Mouse (Mus musculus) heart, embryonic 15.5 days (tissue): ENCODE measurements around the gene Cbarp. TPM values are rescaled to one million over a fixed set of nuclear protein-coding genes. Genes with fewer than 3 reads are reported as not detected.

Source experiments
- ATAC-seq: fragments of 200-750 bp; cut with Nextera tagmentation; replicated peaks from 2 replicates; pipeline ENCODE4 v1.8.0; 2017; ENCODE audit warnings: low read depth, moderate TSS enrichment; ENCODE audit not compliant: insufficient number of reproducible peaks, insufficient read depth, low FRiP score
- H3K27ac ChIP-seq: fragments of 300-500 bp; sonication (generic); 2 replicates; pipeline ENCODE4 v1.5.1; 2015; ENCODE audit warnings: mild to moderate bottlenecking, inconsistent platforms
- H3K27me3 ChIP-seq: fragments of 300-500 bp; sonication (generic); 2 replicates; pipeline ENCODE4 v1.6.1; 2015; ENCODE audit warnings: inconsistent platforms
- H3K36me3 ChIP-seq: fragments of 300-500 bp; sonication (generic); 2 replicates; pipeline ENCODE4 v1.6.1; 2015; ENCODE audit warnings: mild to moderate bottlenecking, inconsistent platforms
- H3K4me1 ChIP-seq: fragments of 300-500 bp; sonication (generic); replicated peaks from 2 replicates; pipeline ENCODE4 v1.6.1; 2015; ENCODE audit warnings: inconsistent platforms
- H3K4me2 ChIP-seq: fragments of 300-500 bp; sonication (generic); 2 replicates; pipeline ENCODE4 v1.6.1; 2015; ENCODE audit warnings: inconsistent platforms, mild to moderate bottlenecking, moderate library complexity
- H3K4me3 ChIP-seq: fragments of 300-500 bp; sonication (generic); 2 replicates; pipeline ENCODE4 v1.5.1; 2015; ENCODE audit warnings: mild to moderate bottlenecking, inconsistent platforms
- H3K9ac ChIP-seq: fragments of 300-500 bp; sonication (generic); 2 replicates; pipeline ENCODE4 v1.6.1; 2015; ENCODE audit warnings: mild to moderate bottlenecking, inconsistent platforms
- H3K9me3 ChIP-seq: fragments of 300-500 bp; sonication (generic); replicated peaks from 2 replicates; pipeline ENCODE4 v1.6.1; 2016; ENCODE audit warnings: inconsistent platforms
- WGBS: fragments of 180-500 bp; shearing (Covaris S2); methylation state at CpG from one replicate; pipeline ENCODE4 v1.1.7; 2015; ENCODE audit warnings: mixed read lengths; 5-methylcytosine and 5-hydroxymethylcytosine counted together
- polyA plus RNA-seq: library from polyadenylated mRNA; unstranded; fragments of >200 nt; fragmentation: Nextera tagmentation; extraction: Ambion mirVana; gene quantifications from 2 replicates; pipeline ENCODE4 v1.2.1, GENCODE M21; 2015

Cbarp gene
- polyA plus RNA-seq, 1 experiment from 2014 or later, result 1.7 TPM

GRCm38 (mm10) chr10:80084817-80085487 is 55.7 kb downstream of the Cbarp start:
- no peak overlapping the region for H3K4me3 ChIP-seq
- H3K4me2 ChIP-seq, result peak overlapping the region; percentile 27
- peak; percentile 51 for ATAC-seq
- H3K9me3 ChIP-seq, result no peaks in the 10 kb centered on the region
- peak overlapping the region; percentile 34; the same call in 1 of the 2 replicates for H3K9ac ChIP-seq
- H3K27me3 ChIP-seq, result no peaks in the 10 kb centered on the region
- H3K4me1 ChIP-seq, result peaks cover 39% of the 10 kb centered on the region
- 29% methylated on average over 9 of the region's 9 CpGs for WGBS
- H3K27ac ChIP-seq, result peak overlapping the region; percentile 79
- H3K36me3 ChIP-seq, result peaks cover 38% of the 10 kb centered on the region

GRCm38 (mm10) chr10:80081075-80081474 is 59.6 kb downstream of the Cbarp start:
- H3K4me1 ChIP-seq, result peaks cover 25% of the 10 kb centered on the region
- H3K9me3 ChIP-seq, result no peaks in the 10 kb centered on the region
- no peak overlapping the region for H3K27ac ChIP-seq
- H3K9ac ChIP-seq, result no peak overlapping the region
- no peak overlapping the region for H3K4me3 ChIP-seq
- 74% methylated on average over 3 of the region's 3 CpGs for WGBS
- H3K36me3 ChIP-seq, result peaks cover 47% of the 10 kb centered on the region
- ATAC-seq, result no peak
- no peak overlapping the region for H3K4me2 ChIP-seq
- H3K27me3 ChIP-seq, result no peaks in the 10 kb centered on the region

Other genes with a start within 250 kb of the Cbarp start
- not detected in 2 replicates for gene Cfd, start 250.0 kb downstream of the Cbarp start, polyA plus RNA-seq
- 34.8 and 45.7 TPM in 2 replicates for gene Med16, start 231.9 kb downstream of the Cbarp start, polyA plus RNA-seq
- 15.7 TPM in 1 of 2 replicates, not detected in the other for gene Gm26602, start 230.0 kb downstream of the Cbarp start, polyA plus RNA-seq
- gene Kiss1r, start 223.9 kb downstream of the Cbarp start, polyA plus RNA-seq, result 0.34 and 0.51 TPM in 2 replicates
- gene R3hdm4, start 219.6 kb downstream of the Cbarp start, polyA plus RNA-seq, result 95.2 and 118 TPM in 2 replicates
- gene Arid3a, start 213.8 kb downstream of the Cbarp start, polyA plus RNA-seq, result 2.1 and 3.7 TPM in 2 replicates
- 56.7 and 66.6 TPM in 2 replicates for gene Wdr18, start 180.7 kb downstream of the Cbarp start, polyA plus RNA-seq
- 0.24 and 0.28 TPM in 2 replicates for gene Grin3b, start 170.1 kb downstream of the Cbarp start, polyA plus RNA-seq
- 16.2 and 19.6 TPM in 2 replicates for gene Tmem259, start 156.5 kb downstream of the Cbarp start, polyA plus RNA-seq
- gene Cnn2, start 152.3 kb downstream of the Cbarp start, polyA plus RNA-seq, result 208 and 243 TPM in 2 replicates
- 2.1 and 3.9 TPM in 2 replicates for gene Abca7, start 144.3 kb downstream of the Cbarp start, polyA plus RNA-seq
- gene Arhgap45, start 124.2 kb downstream of the Cbarp start, polyA plus RNA-seq, result 4.7 and 14.4 TPM in 2 replicates
- 115 and 136 TPM in 2 replicates for gene Polr2e, start 101.0 kb downstream of the Cbarp start, polyA plus RNA-seq
- gene Gpx4, start 93.7 kb downstream of the Cbarp start, polyA plus RNA-seq, result 628 and 658 TPM in 2 replicates
- gene Sbno2, start 35.3 kb downstream of the Cbarp start, polyA plus RNA-seq, result 8.3 and 13.9 TPM in 2 replicates
- 10.0 and 14.2 TPM in 2 replicates for gene Stk11, start 25.0 kb downstream of the Cbarp start, polyA plus RNA-seq
- gene Atp5d, start 2.2 kb downstream of the Cbarp start, polyA plus RNA-seq, result 861 and 962 TPM in 2 replicates
- gene Midn, start 7.4 kb upstream of the Cbarp start, polyA plus RNA-seq, result 11.6 and 16.8 TPM in 2 replicates
- gene Cirbp, start 25.1 kb upstream of the Cbarp start, polyA plus RNA-seq, result 86.7 and 90.2 TPM in 2 replicates
- gene 1600002K03Rik, start 32.1 kb upstream of the Cbarp start, polyA plus RNA-seq, result 7.7 and 9.1 TPM in 2 replicates
- gene Efna2, start 38.6 kb upstream of the Cbarp start, polyA plus RNA-seq, result 8.6 and 9.7 TPM in 2 replicates
- 32.7 and 40.5 TPM in 2 replicates for gene Mum1, start 85.6 kb upstream of the Cbarp start, polyA plus RNA-seq
- gene Ndufs7, start 108.3 kb upstream of the Cbarp start, polyA plus RNA-seq, result 553 and 586 TPM in 2 replicates
- 47.7 and 52.9 TPM in 2 replicates for gene Gamt, start 120.2 kb upstream of the Cbarp start, polyA plus RNA-seq
- gene Dazap1, start 120.7 kb upstream of the Cbarp start, polyA plus RNA-seq, result 31.5 and 40.0 TPM in 2 replicates
- gene Rps15, start 151.6 kb upstream of the Cbarp start, polyA plus RNA-seq, result 525 and 544 TPM in 2 replicates
- gene Apc2, start 155.1 kb upstream of the Cbarp start, polyA plus RNA-seq, result 0.96 and 2.1 TPM in 2 replicates
- 32.4 and 36.8 TPM in 2 replicates for gene 2310011J03Rik, start 179.7 kb upstream of the Cbarp start, polyA plus RNA-seq
- 1.3 and 1.5 TPM in 2 replicates for gene Pcsk4, start 188.7 kb upstream of the Cbarp start, polyA plus RNA-seq
- 1.6 and 3.4 TPM in 2 replicates for gene Reep6, start 189.1 kb upstream of the Cbarp start, polyA plus RNA-seq
- gene Adamtsl5, start 207.6 kb upstream of the Cbarp start, polyA plus RNA-seq, result 10.9 and 12.7 TPM in 2 replicates
- gene Plk5, start 215.6 kb upstream of the Cbarp start, polyA plus RNA-seq, result 0.06 and 0.09 TPM in 2 replicates
- gene Mex3d, start 246.8 kb upstream of the Cbarp start, polyA plus RNA-seq, result 4.8 and 5.2 TPM in 2 replicates